Mouse (Mus musculus) heart, embryonic 13.5 days (tissue): ENCODE data around the gene Cacnb1. TPM values are rescaled to one million over a fixed set of nuclear protein-coding genes. Genes with fewer than 3 reads are reported as not detected.

ENCODE experiments used
- ATAC-seq: fragments of 200-750 bp; cut with Nextera tagmentation; 2 replicates; pipeline ENCODE4 v1.8.0; 2017; ENCODE audit warnings: moderate TSS enrichment; ENCODE audit not compliant: insufficient number of reproducible peaks, low FRiP score, low TSS enrichment; ENCODE audit errors: extremely low read depth
- H3K27ac ChIP-seq: fragments of 300-500 bp; sonication (generic); replicated peaks from 2 replicates; pipeline ENCODE4 v1.5.1; 2015; ENCODE audit warnings: moderate library complexity, mild to moderate bottlenecking, inconsistent platforms
- H3K27me3 ChIP-seq: fragments of 300-500 bp; sonication (generic); replicated peaks from 2 replicates; pipeline ENCODE4 v1.6.1; 2015; ENCODE audit warnings: mild to moderate bottlenecking, inconsistent platforms
- H3K36me3 ChIP-seq: fragments of 300-500 bp; sonication (generic); 2 replicates; pipeline ENCODE4 v1.6.1; 2015; ENCODE audit warnings: mild to moderate bottlenecking, inconsistent platforms
- H3K4me1 ChIP-seq: fragments of 300-500 bp; sonication (generic); 2 replicates; pipeline ENCODE4 v1.6.1; 2015; ENCODE audit warnings: inconsistent platforms
- H3K4me2 ChIP-seq: fragments of 300-500 bp; sonication (generic); 2 replicates; pipeline ENCODE4 v1.6.1; 2015; ENCODE audit warnings: inconsistent platforms, mild to moderate bottlenecking, moderate library complexity
- H3K4me3 ChIP-seq: fragments of 300-500 bp; sonication (generic); 2 replicates; pipeline ENCODE4 v1.5.1; 2015; ENCODE audit warnings: moderate library complexity, mild to moderate bottlenecking, inconsistent platforms
- H3K9ac ChIP-seq: fragments of 300-500 bp; sonication (generic); 2 replicates; pipeline ENCODE4 v1.6.1; 2015; ENCODE audit warnings: inconsistent platforms, mild to moderate bottlenecking, moderate library complexity
- H3K9me3 ChIP-seq: fragments of 300-500 bp; sonication (generic); 2 replicates; pipeline ENCODE4 v1.6.1; 2016; ENCODE audit warnings: inconsistent platforms
- WGBS: fragments of 180-500 bp; shearing (Covaris S2); methylation state at CpG from one replicate; pipeline ENCODE4 v1.1.7; 2015; ENCODE audit warnings: mixed read lengths; 5-methylcytosine and 5-hydroxymethylcytosine counted together
- microRNA-seq: library from miRNA; unstranded; fragments of <30 nt; microRNA quantifications from one replicate; pipeline ENCODE4, GENCODE M21; 2016
- polyA plus RNA-seq: library from polyadenylated mRNA; unstranded; fragments of >200 nt; fragmentation: Nextera tagmentation; extraction: Ambion mirVana; gene quantifications from 2 replicates; pipeline ENCODE4 v1.2.1, GENCODE M21; 2015

Cacnb1 gene
- polyA plus RNA-seq, 1 experiment from 2014 or later: 6.0 TPM

- no peak overlapping the region for H3K4me3 ChIP-seq
- H3K9me3 ChIP-seq: no peaks in the 10 kb centered on the region
- H3K27me3 ChIP-seq: peaks cover 6% of the 10 kb centered on the region; the same call in 1 of the 2 replicates
- H3K9ac ChIP-seq: no peak overlapping the region
- no peak for ATAC-seq
- no peaks in the 10 kb centered on the region for H3K36me3 ChIP-seq
- H3K4me1 ChIP-seq: peaks cover 16% of the 10 kb centered on the region
- no peak overlapping the region for H3K4me2 ChIP-seq
- no peak overlapping the region for H3K27ac ChIP-seq
- WGBS: 68% methylated on average over 16 of the region's 16 CpGs
Measured at GRCm38 (mm10) chr11:97953179-97953938, 69.5 kb downstream of the Cacnb1 start.

GRCm38 (mm10) chr11:97952367-97953006, 70.3 kb downstream of the Cacnb1 start:
- WGBS: 75% methylated on average over 1 of the region's 1 CpGs
- H3K36me3 ChIP-seq: no peaks in the 10 kb centered on the region
- no peak overlapping the region for H3K9ac ChIP-seq
- peaks cover 6% of the 10 kb centered on the region; the same call in 1 of the 2 replicates for H3K27me3 ChIP-seq
- H3K4me1 ChIP-seq: peaks cover 16% of the 10 kb centered on the region
- ATAC-seq: no peak
- no peak overlapping the region for H3K4me2 ChIP-seq
- H3K9me3 ChIP-seq: no peaks in the 10 kb centered on the region
- no peak overlapping the region for H3K27ac ChIP-seq
- H3K4me3 ChIP-seq: no peak overlapping the region

Small RNA genes lying within 50 kb of the gene (microRNA-seq; reads per million reads assigned to microRNA genes)
- gene Gm27597: not detected

Other genes starting within 250 kb of the Cacnb1 start
- gene 1700001P01Rik, start 247.1 kb downstream of the Cacnb1 start, polyA plus RNA-seq: not detected in 2 replicates
- 376 and 393 TPM in 2 replicates for gene Rpl23, start 240.6 kb downstream of the Cacnb1 start, polyA plus RNA-seq
- 45.1 and 46.0 TPM in 2 replicates for gene Lasp1, start 224.0 kb downstream of the Cacnb1 start, polyA plus RNA-seq
- 5.1 and 5.5 TPM in 2 replicates for gene B230217C12Rik, start 182.3 kb downstream of the Cacnb1 start, polyA plus RNA-seq
- gene Fbxo47, start 138.9 kb downstream of the Cacnb1 start, polyA plus RNA-seq: 0.70 and 1.1 TPM in 2 replicates
- gene Plxdc1, start 36.6 kb downstream of the Cacnb1 start, polyA plus RNA-seq: 0.23 and 0.44 TPM in 2 replicates
- 4.6 and 5.1 TPM in 2 replicates for gene Arl5c, start 26.9 kb downstream of the Cacnb1 start, polyA plus RNA-seq
- gene Rpl19, start 3.7 kb upstream of the Cacnb1 start, polyA plus RNA-seq: 676 and 751 TPM in 2 replicates
- gene Stac2, start 30.4 kb upstream of the Cacnb1 start, polyA plus RNA-seq: 0.83 and 0.84 TPM in 2 replicates
- 10.8 and 17.2 TPM in 2 replicates for gene Fbxl20, start 127.4 kb upstream of the Cacnb1 start, polyA plus RNA-seq
- gene Med1, start 170.3 kb upstream of the Cacnb1 start, polyA plus RNA-seq: 38.1 and 38.5 TPM in 2 replicates
- gene Cdk12, start 180.0 kb upstream of the Cacnb1 start, polyA plus RNA-seq: 5.8 and 6.3 TPM in 2 replicates